Mouse (Mus musculus) lung, postnatal 14 days (tissue): ENCODE data around the gene Ubp1.
A peak's percentile ranks its signal among the peaks of the same experiment; 100 is the strongest.
"Not testable (repeated sequence)": the region's sequence is repeated elsewhere in the genome, so short reads cannot be mapped to it uniquely, and the experiment has no call there.

Source experiments
- DNase-seq: peaks from one replicate; pipeline ENCODE4 v3.0.0; 2021

Gene Ubp1

DNA sequence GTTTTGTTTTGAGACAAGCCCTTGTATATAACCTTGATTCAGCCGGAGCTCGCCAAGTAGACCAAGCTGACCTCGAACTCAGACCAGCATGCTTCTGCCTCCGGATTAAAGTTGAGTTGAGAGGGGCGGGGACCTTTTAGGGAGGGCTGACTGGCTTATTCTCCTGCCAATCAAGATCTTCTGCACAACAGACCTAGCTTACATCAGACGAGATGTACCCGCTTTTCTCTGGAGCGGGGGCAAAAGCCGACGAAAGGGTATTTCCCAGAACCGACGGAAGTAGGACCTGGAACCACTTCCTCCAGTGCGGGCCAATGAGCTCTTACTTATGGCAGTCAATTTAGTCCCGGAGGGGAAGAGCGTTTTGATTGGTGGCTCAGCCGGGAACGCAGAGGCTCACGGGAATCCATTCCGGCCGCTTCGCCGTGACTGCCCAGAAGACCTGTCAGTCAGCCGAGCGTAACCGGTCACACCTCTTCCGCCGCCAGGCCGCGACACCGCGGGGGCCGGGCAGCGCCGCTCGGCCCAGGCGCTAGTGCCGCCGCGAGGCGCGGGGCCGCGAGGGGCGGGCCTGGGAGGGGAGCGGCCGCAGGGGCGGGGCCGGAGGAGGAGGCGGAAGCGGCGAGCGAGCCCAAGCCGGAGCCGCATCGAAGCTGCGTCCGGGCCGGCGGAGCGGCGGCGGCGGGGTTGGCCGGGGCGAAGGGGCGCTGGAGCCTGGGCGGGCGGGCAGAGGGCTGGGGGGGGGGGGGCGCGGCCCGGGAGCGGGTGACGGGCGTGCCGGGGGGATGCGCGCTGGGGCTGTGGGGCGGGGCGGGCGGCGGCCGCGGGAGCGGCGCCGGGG is at the start of gene Ubp1:
TSS of gene Ubp1 (plus strand) at position 401 of the 841 bp plus-strand sequence.
- DNase-seq: peak; percentile 93

DNA sequence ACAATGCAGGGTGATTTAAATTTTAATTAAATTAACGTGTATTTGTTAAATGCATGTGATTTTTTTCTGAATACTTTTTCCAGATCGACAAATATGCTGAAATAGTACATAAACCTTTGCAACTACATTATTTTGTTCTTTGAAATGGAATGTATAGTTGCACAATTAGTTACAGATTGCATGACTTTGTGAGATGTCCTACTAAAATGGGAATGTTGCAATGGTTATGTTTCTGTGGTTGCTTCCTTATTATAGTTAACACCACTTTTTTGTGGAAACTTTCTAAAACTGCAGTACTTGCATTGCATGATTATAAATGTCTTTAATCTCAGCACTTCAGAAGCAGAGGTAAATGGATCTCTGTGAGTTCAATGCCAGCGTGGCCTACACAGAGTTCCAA is 35.8 kb upstream of the Ubp1 start:
- no peak for DNase-seq

- peak; percentile 14 for DNase-seq
Measured at GRCm38 (mm10) chr9:113903136-113903535, 27.6 kb upstream of the Ubp1 start.

GRCm38 (mm10) chr9:113904315-113904714 is 26.4 kb upstream of the Ubp1 start:
- DNase-seq: not testable (repeated sequence)

GRCm38 (mm10) chr9:113915789-113916188 is 14.9 kb upstream of the Ubp1 start:
- DNase-seq: no peak

DNA sequence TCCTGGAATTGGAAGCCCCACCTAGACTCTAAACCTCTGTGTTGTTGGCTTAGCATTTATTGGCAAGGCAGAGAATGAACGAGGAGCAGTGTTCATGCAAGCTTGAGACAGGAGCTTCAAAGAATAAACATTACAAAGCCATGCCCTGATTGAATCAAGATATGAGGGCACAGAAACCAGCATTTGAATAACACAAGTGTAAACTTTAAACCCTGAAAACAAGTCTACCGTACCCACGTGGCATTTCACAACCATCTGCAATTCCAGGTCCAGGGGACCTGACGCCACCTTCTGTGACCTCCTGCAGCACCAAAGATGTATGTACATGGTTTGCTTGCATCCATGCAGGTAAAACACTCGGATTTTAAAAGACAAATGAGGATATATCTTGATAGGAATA is 8.1 kb upstream of the Ubp1 start:
- DNase-seq: no peak

GRCm38 (mm10) chr9:113924883-113925282 is 5.9 kb upstream of the Ubp1 start:
- DNase-seq: no peak

DNA sequence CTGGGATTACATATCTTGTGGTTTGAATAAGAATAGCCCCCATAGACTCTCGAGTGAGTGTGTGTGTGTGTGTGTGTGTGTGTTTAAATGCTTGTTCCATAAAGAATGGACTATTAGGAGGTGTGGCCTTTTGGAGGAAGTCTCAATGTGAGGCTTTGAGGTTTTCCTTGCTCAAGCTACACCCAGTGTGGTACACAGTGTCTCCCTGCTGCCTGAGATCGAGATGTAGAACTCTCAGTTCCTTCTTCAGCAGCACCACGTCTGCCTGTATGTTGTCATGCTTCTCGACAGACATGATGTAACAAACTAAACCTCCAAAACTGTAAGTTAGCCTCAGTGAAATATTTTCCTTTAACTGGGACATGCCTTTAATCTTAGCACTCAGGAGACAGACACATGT is 2.1 kb upstream of the Ubp1 start:
- no peak for DNase-seq

DNA sequence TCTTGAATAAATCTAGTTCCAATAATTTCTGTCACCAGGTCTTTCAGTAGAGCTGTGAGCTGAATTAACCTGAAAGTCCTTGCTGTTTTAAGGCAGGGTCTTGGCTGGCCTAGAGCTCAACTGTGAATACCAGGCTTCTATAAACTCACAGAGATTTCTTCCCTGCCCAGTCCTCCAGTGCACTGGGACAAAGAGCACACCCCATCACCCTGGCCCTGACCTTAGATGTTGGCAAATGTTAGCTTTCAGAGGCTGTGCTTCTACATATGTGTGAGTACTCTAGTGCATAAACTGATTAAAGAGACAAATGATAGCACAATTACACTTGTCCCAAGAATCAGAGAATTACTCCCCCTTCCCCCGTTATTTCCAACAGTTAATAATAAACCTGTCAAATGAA is 1.1 kb upstream of the Ubp1 start:
- no peak for DNase-seq

DNA sequence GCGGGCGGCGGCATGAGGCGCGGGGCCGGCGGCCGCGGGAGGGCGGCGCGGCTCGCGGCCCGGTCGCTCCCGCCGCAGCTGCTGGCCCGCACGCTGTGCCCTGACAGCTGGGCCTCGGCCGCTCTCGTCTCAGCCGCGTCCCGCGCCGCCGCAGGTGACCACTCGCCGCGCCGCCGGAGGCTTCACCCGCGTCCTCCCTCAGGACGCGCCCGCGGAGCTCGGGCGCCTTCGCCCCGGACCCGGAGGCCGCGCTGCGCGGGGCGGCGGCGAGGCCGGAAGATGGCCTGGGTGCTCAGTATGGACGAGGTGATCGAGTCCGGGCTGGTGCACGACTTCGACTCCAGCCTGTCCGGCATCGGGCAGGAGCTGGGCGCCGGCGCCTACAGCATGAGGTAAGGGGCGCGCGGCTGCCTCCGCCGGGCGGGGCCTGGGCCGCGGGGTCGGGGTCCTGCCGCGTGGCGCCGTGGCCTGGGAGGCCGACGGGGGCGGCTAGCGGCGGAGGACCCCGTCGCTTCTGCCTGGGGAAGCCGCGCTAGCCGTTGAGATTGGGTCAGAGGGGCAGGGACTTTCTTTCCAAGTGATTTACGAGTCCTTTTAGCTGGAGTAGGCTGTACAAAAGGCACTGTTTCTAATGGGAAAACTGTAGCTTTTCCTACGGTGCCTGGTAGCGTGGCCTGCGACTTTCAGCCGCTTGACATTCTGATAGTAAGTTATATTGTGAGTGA is 803 bp downstream of the Ubp1 start:
- peak; percentile 24 for DNase-seq

- DNase-seq: peak; percentile 17
Measured at GRCm38 (mm10) chr9:113932100-113932470, 1.4 kb downstream of the Ubp1 start.

DNA sequence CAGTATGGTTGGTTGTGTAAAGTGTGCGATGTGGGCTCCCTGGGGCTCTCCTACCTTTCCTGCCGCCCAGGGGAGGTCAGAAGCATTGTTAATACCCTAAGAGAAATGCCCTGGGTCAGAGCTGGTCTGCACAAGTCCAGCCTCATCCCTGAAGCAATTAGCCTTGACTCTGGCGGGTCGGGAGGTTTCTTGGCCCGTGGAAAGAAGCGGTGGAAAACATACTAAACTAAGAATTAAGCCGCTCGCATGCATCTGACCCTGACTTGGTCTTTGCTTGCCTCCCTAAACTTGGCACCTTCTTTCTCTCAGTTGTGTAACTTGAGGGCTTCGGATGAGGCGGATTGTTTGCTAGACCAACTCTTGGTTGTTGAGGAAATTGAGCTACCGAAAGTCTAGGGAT is 1.8 kb downstream of the Ubp1 start:
- no peak for DNase-seq

DNA sequence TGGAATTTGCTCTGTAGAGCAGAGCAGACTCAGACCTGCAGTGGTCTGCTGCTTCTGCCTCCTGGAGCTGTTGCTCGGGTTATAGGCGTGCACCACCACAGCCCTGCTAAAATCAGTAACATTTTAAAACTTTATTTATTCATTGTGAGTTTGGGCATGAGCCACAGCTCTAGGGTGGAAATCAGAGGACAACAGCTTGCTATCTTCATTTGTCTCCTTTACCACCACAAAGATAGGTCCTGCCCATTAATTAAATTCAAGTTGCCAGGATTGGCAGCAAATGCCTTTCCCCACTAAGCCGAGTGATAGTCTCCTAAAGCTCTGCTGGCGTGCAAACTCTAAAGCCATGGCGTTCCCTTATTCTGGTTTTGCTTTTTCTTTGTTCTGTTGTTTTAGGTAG is 4.9 kb downstream of the Ubp1 start:
- DNase-seq: no peak

GRCm38 (mm10) chr9:113939063-113939850 is 8.5 kb downstream of the Ubp1 start:
- DNase-seq: no peak

DNA sequence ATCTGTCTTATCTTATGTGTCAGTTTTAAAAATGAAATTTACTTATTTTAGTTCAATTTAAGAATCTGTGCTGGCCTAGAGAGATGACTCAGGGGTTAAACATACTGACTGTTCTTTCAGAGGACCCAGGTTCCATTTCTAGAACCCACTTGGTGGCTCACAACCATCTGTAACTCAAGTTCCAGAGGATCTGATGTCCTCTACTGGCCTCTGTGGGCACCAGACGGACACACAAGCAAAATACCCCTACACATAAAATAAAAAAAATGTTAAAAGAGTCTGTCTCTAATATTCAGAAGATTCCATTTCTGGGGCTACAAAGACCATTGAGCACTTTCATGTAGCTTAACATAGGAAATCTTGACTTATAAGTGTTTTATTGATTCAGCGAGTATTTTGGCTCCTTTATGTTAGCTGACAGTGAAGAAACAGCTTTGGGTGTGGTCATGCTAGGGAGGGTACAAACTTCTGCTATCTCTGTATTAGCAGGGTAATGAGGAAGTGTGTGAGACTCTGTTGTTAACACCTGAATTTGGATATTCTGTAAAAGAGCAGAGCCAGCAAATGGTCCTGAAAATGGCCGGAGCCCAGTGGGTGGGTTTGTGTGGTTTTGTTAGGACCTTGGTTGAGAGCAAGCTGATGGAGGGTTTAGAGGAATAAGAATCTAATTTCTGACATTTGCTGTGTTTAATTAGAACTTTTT is 10.5 kb downstream of the Ubp1 start:
- DNase-seq: no peak

DNA sequence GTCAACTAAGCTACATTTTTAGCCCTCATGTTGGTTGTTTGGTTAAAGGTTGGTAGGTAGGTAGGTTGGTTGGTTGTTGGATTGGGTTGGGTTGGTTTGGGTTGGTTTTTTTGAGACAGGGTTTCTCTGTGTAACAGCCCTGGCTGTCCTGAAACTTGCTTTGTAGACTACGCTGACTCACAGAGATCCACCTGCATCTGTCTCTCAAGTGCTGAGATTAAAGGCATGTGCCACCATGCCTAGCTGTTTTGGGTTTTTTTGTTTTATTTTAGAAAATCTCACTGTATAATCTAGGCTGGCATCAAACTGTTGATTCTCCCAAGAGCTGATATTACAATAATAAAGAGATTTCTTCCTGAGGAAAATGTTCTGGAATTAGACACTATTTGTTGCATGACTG is 12.6 kb downstream of the Ubp1 start:
- no peak for DNase-seq

DNA sequence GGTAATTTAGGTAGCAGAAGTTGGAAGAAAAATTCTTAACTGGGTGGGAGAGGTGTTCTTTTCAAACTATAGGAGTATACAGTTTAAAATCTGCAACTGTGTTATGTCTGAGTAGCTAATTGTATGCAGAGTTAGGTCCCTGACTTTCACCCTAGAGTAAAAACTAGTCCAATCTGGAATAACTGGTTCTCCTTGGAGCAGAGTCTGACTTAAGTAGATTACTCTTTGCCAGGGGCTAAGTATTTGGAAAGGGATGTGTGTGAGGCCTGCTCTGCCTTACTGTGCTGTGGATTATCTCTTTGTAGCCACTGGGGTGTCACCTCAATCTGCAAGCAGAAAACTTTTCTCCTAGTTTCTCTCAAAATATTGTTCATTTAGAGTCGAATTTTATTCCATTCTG is 16.5 kb downstream of the Ubp1 start:
- DNase-seq: no peak

- DNase-seq: no peak
Measured at GRCm38 (mm10) chr9:113957777-113958176, 27.0 kb downstream of the Ubp1 start.

- no peak for DNase-seq
Measured at GRCm38 (mm10) chr9:113963718-113964117, 33.0 kb downstream of the Ubp1 start.

GRCm38 (mm10) chr9:113964415-113964814 is 33.7 kb downstream of the Ubp1 start:
- no peak for DNase-seq

DNA sequence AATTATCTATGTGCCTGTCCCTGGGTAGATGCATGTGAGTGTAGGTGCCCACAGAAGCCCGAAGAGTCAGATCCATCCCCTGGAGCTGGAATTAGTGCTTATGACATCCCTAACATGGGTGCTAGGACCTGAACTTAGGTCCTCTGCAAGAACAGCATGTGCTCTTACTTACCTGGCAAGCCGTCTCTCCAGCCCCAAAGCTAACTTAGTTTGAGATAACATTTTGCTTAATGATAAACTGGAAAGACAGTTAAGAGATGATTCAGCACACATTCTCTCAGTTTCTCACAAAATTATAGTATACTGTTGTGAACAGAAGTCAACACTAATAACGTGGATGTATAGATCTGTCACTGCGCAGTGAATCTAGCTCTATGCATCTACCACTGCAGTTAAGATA is 36.1 kb downstream of the Ubp1 start:
- no peak for DNase-seq

- DNase-seq: no peak
Measured at GRCm38 (mm10) chr9:113968967-113969366, 38.2 kb downstream of the Ubp1 start.

- no peak for DNase-seq
Measured at GRCm38 (mm10) chr9:113969399-113969798, 38.7 kb downstream of the Ubp1 start.
